Mouse (Mus musculus): ENCODE measurements around the gene Pnmal1. TPM values are rescaled to one million over a fixed set of nuclear protein-coding genes. Genes with fewer than 3 reads are reported as not detected.

Gene Pnmal1
- polyA plus RNA-seq, 1 experiment from 2014 or later: 2.8 TPM

DNA sequence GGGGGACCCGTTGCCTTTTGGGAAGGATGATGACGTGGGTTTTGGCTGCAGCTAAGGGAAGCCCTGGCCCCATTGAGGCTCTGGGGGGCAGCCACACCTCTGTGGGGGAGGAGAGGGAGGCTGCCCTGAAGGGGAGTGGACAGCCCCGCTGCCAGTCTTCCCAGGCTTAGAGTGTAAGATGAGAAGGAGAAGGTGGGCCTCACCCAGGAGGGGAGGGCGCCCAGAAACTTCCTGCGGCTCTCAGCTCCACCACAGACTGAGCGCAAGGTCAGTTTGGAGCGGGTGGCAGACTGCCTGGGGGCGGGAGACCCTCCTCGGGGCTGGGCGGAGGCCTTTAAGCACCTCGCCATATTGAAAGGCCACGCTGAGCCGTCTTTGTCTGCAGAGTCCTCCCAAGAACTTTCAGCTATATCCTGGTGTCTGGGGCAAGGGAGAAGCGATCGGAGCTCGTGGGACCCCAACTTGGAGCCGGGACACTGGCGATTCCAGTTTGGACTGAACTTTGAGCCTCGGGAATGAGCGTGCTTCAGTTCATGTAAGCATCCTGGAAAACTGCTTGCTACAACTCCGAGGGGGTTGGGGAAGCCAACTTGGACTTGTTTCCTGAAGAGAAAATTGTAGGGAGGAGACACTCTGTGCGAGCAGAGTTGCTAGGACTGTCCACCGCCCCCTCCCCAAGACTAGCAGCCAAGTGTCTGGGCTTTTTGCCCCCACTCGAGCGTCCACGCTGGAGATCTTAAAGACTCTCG lies 34.3 kb downstream of the Pnmal1 start:
- Histone ChIP-seq H3K9me3 (no peaks in the 10 kb centered on the region), H3K4me1 (peaks cover 54% of the 10 kb centered on the region), H3K4me3 (peak overlapping the region; percentile 69), H3K4me2 (replicated peaks) (peak overlapping the region; percentile 72), H3K9ac (peak overlapping the region; percentile 77), H3K36me3 (peaks cover 18% of the 10 kb centered on the region), H3K27ac (peak overlapping the region; percentile 80), H3K27me3 (no peaks in the 10 kb centered on the region)
- WGBS: under 1% methylated on average over 27 of the region's 27 CpGs
- peak; percentile 95 for ATAC-seq (ENCODE audit: insufficient number of reproducible peaks, insufficient read depth, low FRiP score, low TSS enrichment)

DNA sequence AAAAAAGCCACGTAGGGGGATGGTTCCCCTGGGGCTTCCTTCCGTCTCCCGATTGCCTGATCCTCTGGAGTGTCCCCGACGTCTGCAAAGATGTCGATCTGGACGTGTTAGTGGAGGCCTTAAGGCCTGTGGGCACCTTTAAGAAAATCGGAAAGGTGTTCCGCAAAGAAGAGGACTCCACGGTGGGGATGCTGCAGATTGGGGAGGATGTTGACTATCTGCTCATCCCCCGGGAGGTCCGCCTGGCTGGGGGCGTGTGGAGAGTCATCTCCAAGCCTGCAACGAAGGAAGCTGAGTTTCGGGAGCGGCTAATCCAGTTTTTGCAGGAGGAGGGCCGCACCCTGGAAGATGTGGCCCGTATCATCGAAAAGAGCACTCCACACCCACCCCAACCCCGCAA lies 34.9 kb downstream of the Pnmal1 start:
- Histone ChIP-seq H3K4me1 (peaks cover 54% of the 10 kb centered on the region), H3K36me3 (peaks cover 20% of the 10 kb centered on the region), H3K9me3 (no peaks in the 10 kb centered on the region), H3K9ac (peak overlapping the region; percentile 77), H3K4me2 (replicated peaks) (peak overlapping the region; percentile 72), H3K4me3 (peak overlapping the region; percentile 69), H3K27ac (peak overlapping the region; percentile 80), H3K27me3 (no peaks in the 10 kb centered on the region)
- WGBS: 6% methylated on average over 20 of the region's 20 CpGs
- ATAC-seq (ENCODE audit: insufficient number of reproducible peaks, insufficient read depth, low FRiP score, low TSS enrichment): no peak

DNA sequence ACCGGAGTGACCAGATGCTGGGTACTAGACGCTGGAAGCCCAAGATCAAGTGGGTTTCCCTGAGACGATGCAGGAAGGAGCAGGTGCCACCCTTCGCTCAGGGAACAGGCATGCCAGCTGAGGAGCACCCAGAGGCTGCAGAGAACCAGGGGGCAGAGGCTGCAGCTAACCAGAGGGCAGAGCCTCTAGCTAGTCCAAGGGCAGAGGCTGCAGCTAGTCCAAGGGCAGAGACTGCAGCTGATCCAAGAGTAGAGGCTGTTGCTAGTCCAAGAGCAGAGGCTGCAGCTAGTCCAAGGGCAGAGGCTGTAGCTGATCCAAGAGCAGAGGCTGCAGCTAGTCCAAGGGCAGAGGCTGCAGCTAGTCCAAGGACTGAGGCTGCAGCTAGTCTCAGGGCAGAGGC lies 35.9 kb downstream of the Pnmal1 start:
- no peak for ATAC-seq (ENCODE audit: insufficient number of reproducible peaks, insufficient read depth, low FRiP score, low TSS enrichment)
- peaks cover 24% of the 10 kb centered on the region for H3K36me3 ChIP-seq
- no peaks in the 10 kb centered on the region for H3K27me3 ChIP-seq
- H3K4me3 ChIP-seq: peak overlapping the region; percentile 69
- WGBS: 92% methylated on average over 4 of the region's 4 CpGs
- H3K9me3 ChIP-seq: no peaks in the 10 kb centered on the region
- H3K4me1 ChIP-seq: peaks cover 52% of the 10 kb centered on the region
- H3K27ac ChIP-seq: no peak overlapping the region
- peak overlapping the region; percentile 77 for H3K9ac ChIP-seq
- peak overlapping the region; percentile 72 for H3K4me2 ChIP-seq (replicated peaks)

DNA sequence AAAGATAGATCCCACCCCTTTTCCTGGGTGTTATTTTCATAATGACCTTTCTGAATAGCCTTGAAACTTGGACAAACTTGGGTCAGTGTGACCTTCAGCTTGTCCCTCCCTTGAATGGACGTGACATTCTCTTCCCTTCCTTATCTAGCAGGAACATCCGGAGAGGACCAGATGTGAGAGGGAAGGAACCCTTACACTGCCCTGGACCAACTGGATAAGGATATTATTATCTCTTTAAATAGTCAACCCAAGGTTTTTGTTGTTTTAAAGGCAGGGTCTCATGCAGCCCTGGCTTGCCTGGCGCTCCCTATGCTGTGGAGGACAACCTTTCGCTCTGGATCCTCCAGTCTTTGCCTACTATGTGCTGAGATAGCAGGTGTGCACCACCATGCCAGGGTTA lies 39.8 kb downstream of the Pnmal1 start:
- no peaks in the 10 kb centered on the region for H3K27me3 ChIP-seq
- H3K4me1 ChIP-seq: peaks cover 28% of the 10 kb centered on the region
- H3K27ac ChIP-seq: no peak overlapping the region
- ATAC-seq (ENCODE audit: insufficient number of reproducible peaks, insufficient read depth, low FRiP score, low TSS enrichment): no peak
- 0 out of 2 replicates have a peak overlapping the region, but pooled peaks have one; percentile 2 for H3K4me3 ChIP-seq
- peaks cover 44% of the 10 kb centered on the region for H3K36me3 ChIP-seq
- 75% methylated on average over 4 of the region's 4 CpGs for WGBS
- no peak overlapping the region for H3K4me2 ChIP-seq (replicated peaks)
- H3K9me3 ChIP-seq: no peaks in the 10 kb centered on the region
- no peak overlapping the region for H3K9ac ChIP-seq

DNA sequence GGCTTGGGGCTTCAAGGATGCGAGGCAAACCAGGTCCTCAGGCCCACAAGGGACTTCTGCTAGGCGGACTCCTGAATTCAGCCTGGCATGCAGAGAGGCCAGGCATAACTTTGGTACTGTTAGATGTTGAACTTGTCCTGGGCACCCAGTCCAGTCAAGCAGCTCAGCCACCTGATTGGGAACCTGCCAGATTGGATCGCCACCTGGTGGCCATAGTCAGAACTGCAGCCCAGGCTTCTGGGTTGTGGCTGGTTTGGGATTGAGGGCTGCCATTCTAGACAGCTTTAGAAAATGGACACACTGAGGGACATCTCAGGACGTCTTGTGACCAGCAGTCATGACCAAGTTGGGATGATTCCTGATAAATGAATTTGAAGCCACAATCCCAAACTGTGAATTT lies 40.2 kb downstream of the Pnmal1 start:
- Histone ChIP-seq H3K9ac (no peak overlapping the region), H3K9me3 (no peaks in the 10 kb centered on the region), H3K27me3 (no peaks in the 10 kb centered on the region), H3K27ac (no peak overlapping the region), H3K4me3 (0 out of 2 replicates have a peak overlapping the region, but pooled peaks have one; percentile 2), H3K4me1 (peaks cover 28% of the 10 kb centered on the region), H3K4me2 (replicated peaks) (no peak overlapping the region), H3K36me3 (peaks cover 48% of the 10 kb centered on the region)
- 28% methylated on average over 4 of the region's 4 CpGs for WGBS
- ATAC-seq (ENCODE audit: insufficient number of reproducible peaks, insufficient read depth, low FRiP score, low TSS enrichment): no peak

DNA sequence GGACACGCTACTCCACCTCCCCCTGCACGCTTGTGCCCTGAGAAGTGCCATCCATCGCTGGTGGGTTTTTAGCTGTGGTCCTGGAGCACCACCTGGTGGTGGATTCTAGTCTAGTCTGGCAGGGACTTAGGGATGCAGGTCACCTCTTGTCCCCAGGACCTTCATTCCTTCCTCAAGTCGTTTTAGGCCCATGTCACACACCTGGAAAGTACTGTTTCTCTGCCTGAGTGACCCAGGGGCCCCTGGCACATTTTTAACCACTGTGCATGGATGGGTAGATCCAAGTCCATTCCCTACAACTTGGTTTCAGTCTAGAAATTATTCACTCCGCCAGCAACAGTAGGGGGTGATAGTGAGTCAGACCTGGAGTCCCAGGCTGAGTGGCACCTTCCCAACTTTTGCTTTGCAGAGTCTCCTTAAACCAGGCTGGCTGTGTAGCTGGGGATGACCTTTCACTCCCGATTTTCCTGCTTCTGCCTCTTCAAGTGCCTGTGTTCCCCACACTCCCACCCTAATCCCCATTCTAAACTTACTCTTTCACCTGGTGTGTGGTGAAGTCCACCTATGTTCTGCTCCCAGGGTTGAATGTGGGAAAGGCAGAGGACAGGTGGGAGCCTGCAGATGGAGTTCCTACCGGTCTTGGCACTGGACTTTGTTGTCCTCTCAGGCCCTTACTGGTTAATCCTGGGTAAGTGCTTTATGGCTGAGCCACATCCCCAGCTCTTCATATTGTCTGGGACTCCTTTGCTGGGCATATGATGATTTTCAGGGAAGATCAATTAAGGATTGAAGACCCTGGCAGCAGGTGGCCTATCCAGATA lies 43.1 kb downstream of the Pnmal1 start:
- Histone ChIP-seq H3K27me3 (no peaks in the 10 kb centered on the region), H3K9ac (no peak overlapping the region), H3K4me1 (peaks cover 2% of the 10 kb centered on the region; the same call in 1 of the 2 replicates), H3K4me2 (replicated peaks) (no peak overlapping the region), H3K4me3 (no peak overlapping the region), H3K36me3 (peaks cover 64% of the 10 kb centered on the region), H3K9me3 (no peaks in the 10 kb centered on the region), H3K27ac (no peak overlapping the region)
- ATAC-seq (ENCODE audit: insufficient number of reproducible peaks, insufficient read depth, low FRiP score, low TSS enrichment): 0 out of 2 replicates have a peak, but pooled peaks have one; percentile 29
- 12% methylated on average over 7 of the region's 7 CpGs for WGBS

DNA sequence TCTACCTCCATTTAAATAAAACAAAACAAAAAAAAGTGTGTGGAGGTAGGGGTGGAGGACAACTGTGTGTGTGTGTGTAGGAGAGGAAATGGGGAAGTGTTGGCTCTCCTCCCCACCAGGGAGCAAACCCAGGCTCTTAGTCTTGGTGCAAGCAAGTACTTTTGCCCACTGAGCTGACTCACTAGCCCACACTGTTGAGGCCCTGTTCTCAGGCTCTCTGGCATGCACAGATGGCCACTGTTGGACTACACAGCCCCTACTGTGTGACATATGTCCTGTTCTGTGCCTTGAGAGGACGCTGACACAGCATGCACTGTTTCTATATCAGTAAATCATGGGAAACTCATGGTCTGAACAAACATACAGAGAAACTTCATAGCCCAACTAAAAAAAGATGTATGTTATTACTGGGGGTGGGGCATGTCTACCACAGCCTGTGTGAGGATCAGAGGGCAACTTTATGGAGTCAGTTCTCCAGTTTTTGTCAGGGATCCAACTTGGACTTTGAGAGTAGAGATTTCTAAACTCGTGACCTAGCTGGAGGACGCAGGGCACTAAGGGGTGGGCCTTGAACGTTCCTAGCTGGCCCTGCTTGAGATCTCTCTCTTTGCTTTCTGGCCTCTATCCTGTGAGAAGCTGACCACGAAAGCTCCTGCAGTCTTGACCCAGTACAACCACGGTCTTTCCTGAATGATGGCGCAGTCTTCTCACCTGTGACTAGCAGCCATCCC lies 43.9 kb downstream of the Pnmal1 start:
- 82% methylated on average over 7 of the region's 7 CpGs for WGBS
- Histone ChIP-seq H3K9ac (no peak overlapping the region), H3K4me3 (no peak overlapping the region), H3K27ac (no peak overlapping the region), H3K36me3 (peaks cover 67% of the 10 kb centered on the region), H3K27me3 (no peaks in the 10 kb centered on the region), H3K9me3 (no peaks in the 10 kb centered on the region), H3K4me2 (replicated peaks) (no peak overlapping the region), H3K4me1 (no peaks in the 10 kb centered on the region)
- ATAC-seq (ENCODE audit: insufficient number of reproducible peaks, insufficient read depth, low FRiP score, low TSS enrichment): no peak

DNA sequence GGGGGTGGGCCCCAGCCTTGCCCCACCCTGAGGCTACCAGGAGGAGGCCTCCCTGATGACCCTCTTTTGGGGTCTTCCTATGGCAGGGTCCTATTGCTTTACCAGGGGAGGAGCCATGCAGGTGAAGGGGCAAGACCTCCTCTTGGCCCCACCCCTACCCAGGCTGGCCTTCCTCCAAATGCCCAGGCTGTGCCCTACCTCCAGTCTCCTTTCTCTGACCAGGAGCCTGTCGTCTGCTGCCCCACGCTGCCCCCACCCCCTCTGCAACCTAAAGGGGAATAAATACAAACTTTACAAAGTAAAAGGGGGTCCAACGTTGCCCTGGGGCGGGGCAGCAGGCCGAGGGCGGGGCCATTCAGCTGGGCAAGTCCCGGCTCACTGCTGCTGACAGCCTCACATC lies 45.2 kb downstream of the Pnmal1 start:
- no peak for ATAC-seq (ENCODE audit: insufficient number of reproducible peaks, insufficient read depth, low FRiP score, low TSS enrichment)
- Histone ChIP-seq H3K9me3 (no peaks in the 10 kb centered on the region), H3K4me2 (replicated peaks) (no peak overlapping the region), H3K27ac (no peak overlapping the region), H3K4me1 (no peaks in the 10 kb centered on the region), H3K36me3 (peaks cover 77% of the 10 kb centered on the region), H3K27me3 (no peaks in the 10 kb centered on the region), H3K4me3 (no peak overlapping the region), H3K9ac (no peak overlapping the region)
- WGBS: 85% methylated on average over 7 of the region's 7 CpGs

DNA sequence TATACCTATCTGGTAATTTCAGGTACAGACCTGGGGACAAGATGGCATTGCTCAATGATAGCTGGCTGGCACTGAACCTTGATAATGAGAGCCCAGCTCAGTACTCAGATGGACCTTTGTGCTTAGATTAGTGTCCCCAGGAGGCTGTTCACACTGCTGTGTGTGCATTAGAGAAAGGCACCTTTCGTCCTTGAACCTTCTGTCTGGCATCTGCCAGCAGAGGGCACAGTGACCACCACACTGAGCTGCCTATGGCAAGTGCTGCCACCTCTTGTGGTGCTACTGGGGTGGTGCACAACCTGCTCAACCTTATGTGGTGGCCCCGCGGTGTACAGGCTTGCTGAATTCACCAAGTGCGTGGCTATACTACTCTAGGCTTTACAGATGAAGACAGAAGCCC lies 47.8 kb downstream of the Pnmal1 start:
- Histone ChIP-seq H3K36me3 (peaks cover 86% of the 10 kb centered on the region), H3K4me1 (no peaks in the 10 kb centered on the region), H3K9ac (no peak overlapping the region), H3K9me3 (no peaks in the 10 kb centered on the region), H3K27me3 (no peaks in the 10 kb centered on the region), H3K4me3 (no peak overlapping the region), H3K27ac (no peak overlapping the region), H3K4me2 (replicated peaks) (no peak overlapping the region)
- ATAC-seq (ENCODE audit: insufficient number of reproducible peaks, insufficient read depth, low FRiP score, low TSS enrichment): no peak
- WGBS: 79% methylated on average over 4 of the region's 4 CpGs

DNA sequence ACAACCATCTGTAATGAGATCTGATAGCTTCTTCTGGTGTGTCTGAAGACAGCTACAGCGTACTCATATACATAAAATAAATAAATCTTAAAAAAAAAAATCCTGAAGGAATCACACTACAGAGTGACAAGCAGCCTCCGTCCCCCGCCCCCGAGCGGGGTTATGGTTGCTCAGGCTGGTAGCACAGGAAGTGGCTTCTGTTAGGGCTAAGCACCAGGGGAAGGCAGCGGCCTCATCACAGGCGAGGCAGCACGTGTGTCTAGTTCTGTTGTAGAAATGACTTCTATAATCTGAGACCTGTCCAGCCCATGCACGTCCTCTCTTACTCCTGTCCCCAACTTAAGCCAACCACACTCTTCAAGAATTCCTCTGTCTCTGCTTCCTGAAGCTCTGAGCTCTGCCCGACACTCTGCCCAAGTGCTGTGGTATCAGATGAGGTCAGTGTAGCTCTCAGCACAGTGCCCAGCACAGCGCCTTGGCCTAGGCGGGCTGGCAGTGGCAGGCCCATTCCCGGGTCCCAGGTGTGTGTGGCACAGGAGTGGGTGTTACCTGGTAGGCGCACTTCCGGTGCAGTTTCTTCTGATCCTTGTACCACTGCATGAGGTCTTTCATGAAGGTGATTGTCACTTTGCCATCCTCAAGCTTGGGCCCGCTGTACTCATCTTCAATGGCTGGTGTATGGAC lies 50.0 kb downstream of the Pnmal1 start:
- peaks cover 100% of the 10 kb centered on the region for H3K36me3 ChIP-seq
- WGBS: 89% methylated on average over 16 of the region's 16 CpGs

DNA sequence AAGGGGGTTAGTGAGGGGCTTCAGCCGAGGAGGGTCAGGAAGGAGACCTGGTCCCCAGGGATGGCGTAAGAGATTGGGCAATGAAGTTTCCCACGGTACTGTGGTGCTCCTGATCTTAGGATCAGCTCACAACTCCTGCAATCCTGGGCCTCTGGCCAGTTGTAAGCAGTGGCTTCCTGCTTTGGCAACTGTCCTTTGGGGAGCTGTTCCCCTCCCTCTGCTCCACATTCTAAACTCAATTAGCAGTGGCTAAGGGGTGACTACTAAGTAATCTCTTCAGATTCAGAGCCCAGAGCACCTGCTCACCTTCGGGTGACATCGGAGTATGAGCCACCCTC lies 50.5 kb downstream of the Pnmal1 start:
- Histone ChIP-seq H3K4me1 (no peaks in the 10 kb centered on the region), H3K9me3 (no peaks in the 10 kb centered on the region), H3K4me3 (no peak overlapping the region), H3K36me3 (peaks cover 100% of the 10 kb centered on the region), H3K27me3 (no peaks in the 10 kb centered on the region), H3K4me2 (replicated peaks) (no peak overlapping the region), H3K27ac (no peak overlapping the region), H3K9ac (no peak overlapping the region)
- ATAC-seq (ENCODE audit: insufficient number of reproducible peaks, insufficient read depth, low FRiP score, low TSS enrichment): no peak
- WGBS: 88% methylated on average over 5 of the region's 5 CpGs

More for the DNA sequence above, 50.0 kb downstream of the Pnmal1 start:
- Histone ChIP-seq H3K4me2 (replicated peaks) (no peak overlapping the region), H3K9ac (no peak overlapping the region), H3K27ac (no peak overlapping the region), H3K4me3 (no peak overlapping the region), H3K27me3 (no peaks in the 10 kb centered on the region), H3K9me3 (no peaks in the 10 kb centered on the region), H3K4me1 (no peaks in the 10 kb centered on the region)
- ATAC-seq (ENCODE audit: insufficient number of reproducible peaks, insufficient read depth, low FRiP score, low TSS enrichment): no peak

Data from embryonic facial prominence, embryonic 12.5 days (tissue).